Mouse (Mus musculus) ES-E14 (cell line): ENCODE results near the gene Gltpd2. TPM values are rescaled to one million over a fixed set of nuclear protein-coding genes. Genes with fewer than 3 reads are reported as not detected.

Experiments used
- DNase-seq: peaks from one replicate; pipeline ENCODE4 v3.0.0-alpha.2; 2013; ENCODE audit warnings: low read depth, low spot score
- H3K27ac ChIP-seq: 2 replicates; pipeline ENCODE4 v1.5.1; 2012; ENCODE audit warnings: low read depth, mild to moderate bottlenecking, low read length, moderate library complexity, mixed read lengths; ENCODE audit not compliant: poor library complexity, insufficient read depth, severe bottlenecking
- H3K36me3 ChIP-seq: 2 replicates; pipeline ENCODE4 v1.6.1; 2012; ENCODE audit warnings: mild to moderate bottlenecking, low read length, moderate library complexity, mixed read lengths; ENCODE audit not compliant: control insufficient read depth, poor library complexity, insufficient read depth, severe bottlenecking
- H3K4me1 ChIP-seq, 2 experiments: fragments of 150-350 bp in 1 of 2; sonication (generic) in 1 of 2; 2 replicates each; pipeline ENCODE4 v1.6.1; 2012; ENCODE audit warnings: low read length in 2 of 2, mild to moderate bottlenecking in 1 of 2, mixed read lengths in 1 of 2; ENCODE audit not compliant: control insufficient read depth in 2 of 2, insufficient read depth in 2 of 2, poor library complexity in 1 of 2
- H3K4me3 ChIP-seq, 2 experiments: fragments of 150-350 bp in 1 of 2; sonication (generic) in 1 of 2; 2 replicates each; pipeline ENCODE4 v1.5.1; 2012; ENCODE audit warnings: low read length in 2 of 2, low read depth in 1 of 2, mild to moderate bottlenecking in 1 of 2, mixed read lengths in 1 of 2; ENCODE audit not compliant: insufficient read depth in 1 of 2, poor library complexity in 1 of 2, severe bottlenecking in 1 of 2
- H3K9ac ChIP-seq: 2 replicates; pipeline ENCODE4 v1.6.1; 2012; ENCODE audit warnings: low read depth, mild to moderate bottlenecking, low read length, mixed read lengths; ENCODE audit not compliant: poor library complexity, insufficient read depth, severe bottlenecking
- H3K9me3 ChIP-seq: fragments of 150-350 bp; sonication (generic); 2 replicates; pipeline ENCODE4 v1.6.1; 2012; ENCODE audit warnings: low read depth, mild to moderate bottlenecking, low read length; ENCODE audit not compliant: control insufficient read depth, insufficient read depth
- CHD2 ChIP-seq: IDR thresholded peaks from 2 replicates; pipeline ENCODE4 v1.6.1; 2014; ENCODE audit warnings: mild to moderate bottlenecking, low read depth, low read length, inconsistent platforms
- HCFC1 ChIP-seq: IDR thresholded peaks from 2 replicates; pipeline ENCODE4 v1.6.1; 2012; ENCODE audit warnings: low read length, inconsistent platforms, borderline replicate concordance; ENCODE audit not compliant: insufficient read depth
- MAFK ChIP-seq: IDR thresholded peaks from 2 replicates; pipeline ENCODE4 v1.6.1; 2014; ENCODE audit warnings: mild to moderate bottlenecking, low read depth, low read length, inconsistent platforms; ENCODE audit not compliant: insufficient read depth
- ZC3H11A ChIP-seq: IDR thresholded peaks from 2 replicates; pipeline ENCODE4 v1.6.1; 2012; ENCODE audit warnings: low read depth, mild to moderate bottlenecking, inconsistent platforms, low read length, borderline replicate concordance
- ZNF384 ChIP-seq: IDR thresholded peaks from 2 replicates; pipeline ENCODE4 v1.6.1; 2012; ENCODE audit warnings: low read depth, low read length, inconsistent platforms
- in situ Hi-C, 2 experiments: fragments of 600-800 bp; cut with MboI; formaldehyde crosslinking; loops; one replicate each; pipeline ENCODE4 v1.15.1; 2025; ENCODE audit warnings: low sequenced_read_pairs in 2 of 2, inconsistent platforms in 1 of 2; ENCODE audit not compliant: unreplicated experiment in 2 of 2
- total RNA-seq: library from RNA; depleted of rRNA; stranded (reverse); fragments of 300-350 nt; gene quantifications from 2 replicates; pipeline ENCODE4 v1.2.3, GENCODE M21; 2012

Gene Gltpd2
- total RNA-seq, 1 experiment = 0.54 TPM

DNA sequence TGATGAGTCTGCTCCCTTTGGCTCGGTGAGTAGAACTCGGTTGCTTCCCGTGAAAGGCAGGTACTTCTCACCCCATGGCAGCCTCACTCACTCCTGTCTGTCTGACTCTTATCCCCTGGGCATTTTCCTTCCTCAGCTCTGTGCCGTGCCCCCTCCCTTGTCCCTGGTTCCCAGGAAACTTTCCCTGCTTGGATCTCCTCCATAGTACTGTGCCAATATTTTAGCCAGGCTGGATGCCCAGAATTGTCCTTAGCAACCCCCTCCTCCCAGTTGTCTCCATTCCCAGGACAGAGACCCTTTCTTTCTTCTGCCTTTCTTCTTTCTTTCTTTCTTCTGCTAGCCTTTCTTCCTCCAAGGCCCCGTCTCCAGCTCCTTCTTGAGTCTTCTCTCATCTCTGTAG lies 22.4 kb downstream of the Gltpd2 start:
- H3K9me3 ChIP-seq = no peaks in the 10 kb centered on the region
- DNase-seq = no peak
- no peak for TF ChIP-seq HCFC1
- TF ChIP-seq CHD2 = no peak
- TF ChIP-seq ZNF384 = no peak
- TF ChIP-seq MAFK = no peak
- TF ChIP-seq ZC3H11A = no peak
- no peak overlapping the region for H3K4me3 ChIP-seq
- H3K36me3 ChIP-seq = no peaks in the 10 kb centered on the region
- no peak overlapping the region for H3K27ac ChIP-seq
- in situ Hi-C loops = no loop called here
- H3K9ac ChIP-seq = no peak overlapping the region
- H3K4me1 ChIP-seq = no peaks in the 10 kb centered on the region

DNA sequence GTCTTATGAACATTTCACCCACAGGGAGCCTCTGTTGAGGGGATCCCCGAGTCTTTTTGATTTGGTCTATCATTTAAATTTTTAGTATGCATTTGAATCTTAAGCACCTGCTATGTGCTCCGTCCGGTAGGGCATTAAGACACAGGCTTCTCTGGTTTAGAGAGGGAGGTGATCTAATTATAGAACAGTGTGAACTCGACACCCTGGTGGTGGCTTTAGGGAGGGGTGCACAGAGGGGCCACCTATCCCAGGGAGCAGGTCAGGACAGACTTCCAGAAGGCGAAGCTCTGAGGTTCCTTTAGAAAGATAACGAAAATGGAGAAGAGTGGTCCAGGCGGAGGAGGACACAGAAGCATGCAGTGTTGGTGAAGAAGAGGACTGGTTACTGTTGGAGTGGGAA lies 25.5 kb downstream of the Gltpd2 start:
- no peak for DNase-seq
- TF ChIP-seq ZC3H11A = no peak
- TF ChIP-seq ZNF384 = no peak
- no peak for TF ChIP-seq MAFK
- TF ChIP-seq HCFC1 = no peak
- TF ChIP-seq CHD2 = no peak
- Histone ChIP-seq H3K9ac (no peak overlapping the region), H3K4me1 (0 out of 4 replicates have a peak, but pooled peaks cover 0 to 1% of the 10 kb centered on the region in 2 experiments), H3K27ac (no peak overlapping the region), H3K9me3 (no peaks in the 10 kb centered on the region), H3K4me3 (no peak overlapping the region), H3K36me3 (no peaks in the 10 kb centered on the region)
- in situ Hi-C loops = no loop called here

GRCm38 (mm10) chr11:70551526-70551925 lies 32.5 kb downstream of the Gltpd2 start:
- DNase-seq = no peak
- TF ChIP-seq CHD2 (no peak), ZC3H11A (no peak), MAFK (no peak), HCFC1 (no peak), ZNF384 (no peak)
- Histone ChIP-seq H3K36me3 (no peaks in the 10 kb centered on the region), H3K9me3 (no peaks in the 10 kb centered on the region), H3K27ac (no peak overlapping the region), H3K4me1 (peaks cover under 1 to 6% of the 10 kb centered on the region in 2 experiments; a peak in 2 of 4 replicates), H3K9ac (no peak overlapping the region), H3K4me3 (no peak overlapping the region)
- in situ Hi-C loops = no loop called here

DNA sequence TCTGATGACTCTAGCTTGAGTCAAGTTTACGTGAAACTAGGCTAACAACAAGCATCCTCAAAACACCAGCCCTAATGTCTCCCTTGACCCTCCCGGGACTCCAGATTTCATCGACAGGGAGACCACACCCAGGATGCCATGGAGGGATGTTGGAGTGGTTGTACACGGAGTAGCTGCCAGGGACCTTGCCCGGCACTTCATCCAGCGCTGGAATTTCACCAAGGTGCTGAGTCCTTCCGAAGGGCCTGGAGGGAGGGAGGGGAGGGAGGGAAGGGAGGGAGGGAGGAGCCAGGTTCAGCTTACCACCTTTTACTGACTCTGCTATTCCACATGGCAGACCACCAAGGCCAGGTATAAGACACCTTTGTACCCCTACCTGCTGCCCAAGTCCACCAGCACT lies 34.9 kb downstream of the Gltpd2 start:
- TF ChIP-seq MAFK (no peak), HCFC1 (no peak), CHD2 (no peak), ZC3H11A (no peak), ZNF384 (no peak)
- H3K27ac ChIP-seq = no peak overlapping the region
- H3K9me3 ChIP-seq = no peaks in the 10 kb centered on the region
- H3K4me1 ChIP-seq = peaks cover 0 to 6% of the 10 kb centered on the region in 2 experiments; a peak in 2 of 4 replicates
- no peaks in the 10 kb centered on the region for H3K36me3 ChIP-seq
- no peak overlapping the region for H3K4me3 ChIP-seq
- DNase-seq = no peak
- no peak overlapping the region for H3K9ac ChIP-seq
- in situ Hi-C loops = no loop called here

DNA sequence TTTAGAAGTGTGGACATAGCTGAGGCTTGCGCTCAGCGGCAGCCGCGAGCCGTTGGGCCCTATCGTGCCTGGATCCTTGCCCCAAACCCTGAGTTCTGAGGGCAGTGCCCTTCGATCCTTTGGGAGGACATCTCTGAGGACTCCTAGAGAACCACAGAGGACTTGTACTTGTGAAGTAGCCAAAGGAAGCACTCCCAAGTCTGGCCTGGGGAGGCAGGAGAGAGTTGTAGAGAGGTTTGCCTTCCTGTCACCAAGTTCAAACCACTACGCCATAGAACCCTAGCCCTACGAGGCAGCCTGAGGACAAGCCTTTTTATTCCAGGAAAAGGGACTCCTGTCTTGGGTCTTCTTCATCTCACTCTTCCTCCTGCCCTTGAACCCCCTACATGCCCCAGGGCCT lies 38.5 kb downstream of the Gltpd2 start:
- Histone ChIP-seq H3K9ac (no peak overlapping the region), H3K36me3 (no peaks in the 10 kb centered on the region), H3K9me3 (no peaks in the 10 kb centered on the region), H3K4me1 (peaks cover 0 to 6% of the 10 kb centered on the region in 2 experiments; a peak in 2 of 4 replicates), H3K4me3 (no peak overlapping the region), H3K27ac (no peak overlapping the region; the same call in 1 of the 2 replicates)
- no peak for DNase-seq
- in situ Hi-C loops = no loop called here
- no peak for TF ChIP-seq ZC3H11A
- TF ChIP-seq MAFK = no peak
- TF ChIP-seq CHD2 = no peak
- TF ChIP-seq HCFC1 = no peak
- TF ChIP-seq ZNF384 = no peak
